Mouse (Mus musculus) heart, embryonic 12.5 days (tissue): Measurements from ENCODE around the gene Pbrm1. TPM values are rescaled to one million over a fixed set of nuclear protein-coding genes. Genes with fewer than 3 reads are reported as not detected.

ENCODE experiments used
- ATAC-seq: fragments of 200-750 bp; cut with Nextera tagmentation; 2 replicates; pipeline ENCODE4 v1.8.0; 2017; ENCODE audit warnings: moderate TSS enrichment, moderate library complexity; ENCODE audit not compliant: insufficient number of reproducible peaks, low FRiP score
- H3K27ac ChIP-seq: fragments of 300-500 bp; sonication (generic); 2 replicates; pipeline ENCODE4 v1.5.1; 2016; ENCODE audit warnings: mild to moderate bottlenecking, moderate library complexity; ENCODE audit not compliant: poor library complexity, severe bottlenecking
- H3K27me3 ChIP-seq: fragments of 300-500 bp; sonication (generic); replicated peaks from 2 replicates; pipeline ENCODE4 v1.6.1; 2016; ENCODE audit warnings: mild to moderate bottlenecking, moderate library complexity
- H3K36me3 ChIP-seq: fragments of 300-500 bp; sonication (generic); 2 replicates; pipeline ENCODE4 v1.6.1; 2016; ENCODE audit warnings: mild to moderate bottlenecking, moderate library complexity
- H3K4me1 ChIP-seq: fragments of 300-500 bp; sonication (generic); replicated peaks from 2 replicates; pipeline ENCODE4 v1.6.1; 2016; ENCODE audit warnings: mild to moderate bottlenecking
- H3K4me2 ChIP-seq: fragments of 300-500 bp; sonication (generic); 2 replicates; pipeline ENCODE4 v1.6.1; 2016; ENCODE audit warnings: mild to moderate bottlenecking, moderate library complexity
- H3K4me3 ChIP-seq: fragments of 300-500 bp; sonication (generic); 2 replicates; pipeline ENCODE4 v1.5.1; 2016; ENCODE audit warnings: mild to moderate bottlenecking
- H3K9ac ChIP-seq: fragments of 300-500 bp; sonication (generic); 2 replicates; pipeline ENCODE4 v1.6.1; 2016; ENCODE audit warnings: mild to moderate bottlenecking, moderate library complexity
- H3K9me3 ChIP-seq: fragments of 300-500 bp; sonication (generic); replicated peaks from 2 replicates; pipeline ENCODE4 v1.6.1; 2016; ENCODE audit warnings: mild to moderate bottlenecking, moderate library complexity
- WGBS: fragments of 180-500 bp; shearing (Covaris S2); methylation state at CpG from one replicate; pipeline ENCODE4 v1.1.7; 2016; 5-methylcytosine and 5-hydroxymethylcytosine counted together
- polyA plus RNA-seq: library from polyadenylated mRNA; unstranded; fragments of >200 nt; fragmentation: Nextera tagmentation; extraction: Ambion mirVana; gene quantifications from 2 replicates; pipeline ENCODE4 v1.2.1, GENCODE M21; 2016

Pbrm1 gene
- polyA plus RNA-seq, 1 experiment from 2014 or later, result 124 TPM

- ATAC-seq, result no peak
- WGBS, result 68% methylated on average over 13 of the region's 13 CpGs
- H3K9me3 ChIP-seq, result no peaks in the 10 kb centered on the region
- H3K9ac ChIP-seq, result no peak overlapping the region
- H3K4me3 ChIP-seq, result no peak overlapping the region
- H3K27me3 ChIP-seq, result no peaks in the 10 kb centered on the region
- peak overlapping the region; percentile 30; the same call in 1 of the 2 replicates for H3K27ac ChIP-seq
- H3K36me3 ChIP-seq, result peaks cover 60% of the 10 kb centered on the region
- no peak overlapping the region for H3K4me2 ChIP-seq
- peaks cover 63% of the 10 kb centered on the region for H3K4me1 ChIP-seq
Measured at GRCm38 (mm10) chr14:31170963-31171362, 152.0 kb downstream of the Pbrm1 start.

Other genes starting within 250 kb of the Pbrm1 start
- 19.1 and 21.1 TPM in 2 replicates for gene Tmem110, start 193.5 kb upstream of the Pbrm1 start, polyA plus RNA-seq
- 2.3 and 2.6 TPM in 2 replicates for gene Mustn1, start 139.9 kb upstream of the Pbrm1 start, polyA plus RNA-seq
- 0.17 TPM in 1 of 2 replicates, not detected in the other for gene Itih4, start 132.7 kb upstream of the Pbrm1 start, polyA plus RNA-seq
- 1.4 and 2.2 TPM in 2 replicates for gene Itih3, start 95.4 kb upstream of the Pbrm1 start, polyA plus RNA-seq
- gene Itih1, start 75.8 kb upstream of the Pbrm1 start, polyA plus RNA-seq, result 0.10 TPM in 1 of 2 replicates, not detected in the other
- gene Nek4, start 67.8 kb upstream of the Pbrm1 start, polyA plus RNA-seq, result 5.1 and 7.4 TPM in 2 replicates
- 55.8 and 57.1 TPM in 2 replicates for gene Glt8d1, start 17.7 kb upstream of the Pbrm1 start, polyA plus RNA-seq
- gene Spcs1, start 17.5 kb upstream of the Pbrm1 start, polyA plus RNA-seq, result 368 and 374 TPM in 2 replicates
- 75.3 and 79.5 TPM in 2 replicates for gene Gnl3, start within 50 bp of the Pbrm1 start, polyA plus RNA-seq
- gene Smim4, start 109.8 kb downstream of the Pbrm1 start, polyA plus RNA-seq, result 62.6 and 68.6 TPM in 2 replicates
- gene Nt5dc2, start 111.9 kb downstream of the Pbrm1 start, polyA plus RNA-seq, result 343 and 346 TPM in 2 replicates
- gene Stab1, start 149.5 kb downstream of the Pbrm1 start, polyA plus RNA-seq, result 48.3 and 56.7 TPM in 2 replicates
- 3,183 and 3,245 TPM in 2 replicates for gene Tnnc1, start 189.2 kb downstream of the Pbrm1 start, polyA plus RNA-seq
- gene Nisch, start 197.8 kb downstream of the Pbrm1 start, polyA plus RNA-seq, result 446 and 471 TPM in 2 replicates
- gene Sema3g, start 198.7 kb downstream of the Pbrm1 start, polyA plus RNA-seq, result 0.34 and 0.50 TPM in 2 replicates
- 8.1 and 11.6 TPM in 2 replicates for gene Phf7, start 232.2 kb downstream of the Pbrm1 start, polyA plus RNA-seq
- 59.7 and 65.0 TPM in 2 replicates for gene Bap1, start 232.3 kb downstream of the Pbrm1 start, polyA plus RNA-seq